Mouse (Mus musculus): ENCODE data around the gene Eno2. TPM values are rescaled to one million over a fixed set of nuclear protein-coding genes. Genes with fewer than 3 reads are reported as not detected.
A peak's percentile ranks its signal among the peaks of the same experiment; 100 is the strongest.

Eno2 gene
- total RNA-seq, 2 experiments from 2014 or later, result 2.2 to 2.9 TPM

- DNase-seq, result no peak
- intact Hi-C loops (cut with DNase I), result no loop called here
These were observed 1.4 kb downstream of the Eno2 start for GRCm38 (mm10) chr6:124767920-124768703.

- no peak for DNase-seq
These were observed 1.9 kb downstream of the Eno2 start for GRCm38 (mm10) chr6:124767536-124767919.

GRCm38 (mm10) chr6:124765951-124766350 is 3.5 kb downstream of the Eno2 start:
- no peak for DNase-seq
- intact Hi-C loops (cut with DNase I), result no loop called here

More at GRCm38 (mm10) chr6:124767536-124767919, 1.9 kb downstream of the Eno2 start:
- intact Hi-C loops (cut with DNase I), result no loop called here

- DNase-seq, result peak; percentile 86
- intact Hi-C loops (cut with DNase I), result loop anchor here (1.0 to 10.0 kb wide), 7 partner anchors 46 to 344 kb away; partner anchors contain the start of genes C1ra, C1rb, Emg1 and Pex5
These were observed 10.2 kb downstream of the Eno2 start for GRCm38 (mm10) chr6:124759259-124759658.

- DNase-seq, result no peak
- intact Hi-C loops (cut with DNase I), result loop anchor here (1.0 to 10.0 kb wide), 7 partner anchors 46 to 344 kb away; partner anchors contain the start of genes C1ra, C1rb, Emg1 and Pex5
These were observed 10.6 kb downstream of the Eno2 start for GRCm38 (mm10) chr6:124758849-124759232.

GRCm38 (mm10) chr6:124757909-124758848 is 11.3 kb downstream of the Eno2 start:
- intact Hi-C loops (cut with DNase I), result loop anchor here (2.0 to 10.0 kb wide), 7 partner anchors 45 to 343 kb away; partner anchors contain the start of genes C1ra, Emg1, Lpcat3 and Pex5
- peak; percentile 58 to 64 for DNase-seq

- intact Hi-C loops (cut with DNase I), result loop anchor here (2.0 to 10.0 kb wide), 5 partner anchors 47 to 343 kb away; partner anchors contain the start of genes C1ra, Lpcat3 and Pex5
- no peak for DNase-seq
These were observed 12.1 kb downstream of the Eno2 start for GRCm38 (mm10) chr6:124757351-124757880.

- intact Hi-C loops (cut with DNase I), result loop anchor here (2.0 to 10.0 kb wide), 5 partner anchors 48 to 342 kb away; partner anchors contain the start of genes C1ra, Lpcat3 and Pex5
- DNase-seq, result peak; percentile 82 to 87
These were observed 12.7 kb downstream of the Eno2 start for GRCm38 (mm10) chr6:124756652-124757350.

GRCm38 (mm10) chr6:124755831-124756595 is 13.5 kb downstream of the Eno2 start, which contains the start of the genes Gm45234 and Atn1:
TSS of gene Gm45234 (minus strand) at chr6:124756021.
TSS of gene Atn1 (minus strand) at chr6:124756524.
- peak; percentile 65 to 77 for DNase-seq
- intact Hi-C loops (cut with DNase I), result loop anchor here (2.0 to 10.0 kb wide), 5 partner anchors 49 to 341 kb away; partner anchors contain the start of genes C1ra, Lpcat3 and Pex5

GRCm38 (mm10) chr6:124755306-124755705 is 14.2 kb downstream of the Eno2 start:
- no peak for DNase-seq
- intact Hi-C loops (cut with DNase I), result loop anchor here (5.0 to 10.0 kb wide), 3 partner anchors 243 to 341 kb away; partner anchors contain the start of genes C1ra and Pex5

GRCm38 (mm10) chr6:124753861-124754260 is 15.6 kb downstream of the Eno2 start:
- intact Hi-C loops (cut with DNase I), result loop anchor here (10.0 kb wide), 1 partner anchor 339 kb away; the partner anchor contains the start of gene Pex5
- DNase-seq, result no peak

- intact Hi-C loops (cut with DNase I), result loop anchor here (10.0 kb wide), 1 partner anchor 336 kb away; the partner anchor contains the start of gene Pex5
- no peak for DNase-seq
These were observed 19.1 kb downstream of the Eno2 start for GRCm38 (mm10) chr6:124750405-124750804.

- peak in 1 of 2 experiments; percentile 7 for DNase-seq
- intact Hi-C loops (cut with DNase I), result no loop called here
These were observed 22.5 kb downstream of the Eno2 start for GRCm38 (mm10) chr6:124746654-124747632.

- intact Hi-C loops (cut with DNase I), result no loop called here
- no peak for DNase-seq
These were observed 23.2 kb downstream of the Eno2 start for GRCm38 (mm10) chr6:124746296-124746605.

- DNase-seq, result peak; percentile 93 to 94
- intact Hi-C loops (cut with DNase I), result no loop called here
These were observed 23.8 kb downstream of the Eno2 start for GRCm38 (mm10) chr6:124745490-124746295.

- peak in 1 of 2 experiments; percentile 19 for DNase-seq
These were observed 24.6 kb downstream of the Eno2 start for GRCm38 (mm10) chr6:124744755-124745321.

More at GRCm38 (mm10) chr6:124744755-124745321, 24.6 kb downstream of the Eno2 start:
- intact Hi-C loops (cut with DNase I), result loop anchor here (5.0 kb wide), 1 partner anchor 83 kb away; the partner anchor contains the start of gene Lpcat3

Measured in heart, postnatal 36 days (tissue).